Mouse (Mus musculus): Measurements from ENCODE around the gene Hunk.

- no peak for TF ChIP-seq POLR2A (IDR thresholded peaks at IDR 0.05; ENCODE audit: low read depth, low read length)
- TF ChIP-seq CTCF (IDR thresholded peaks at IDR 0.05; ENCODE audit: extremely low read depth, insufficient read depth, insufficient read length, insufficient replicate concordance) = no peak
Measured at GRCm38 (mm10) chr16:90360327-90360726, 25.5 kb upstream of the Hunk start.
